Mouse (Mus musculus) liver, adult 2 months (tissue): ENCODE results near the gene Blvra. TPM values are rescaled to one million over a fixed set of nuclear protein-coding genes. Genes with fewer than 3 reads are reported as not detected.
"Not testable (repeated sequence)": the region's sequence is repeated elsewhere in the genome, so short reads cannot be mapped to it uniquely, and the experiment has no call there.

ENCODE experiments used
- DNase-seq: peaks from one replicate; pipeline ENCODE4 v3.0.0-alpha.2; 2011; ENCODE audit warnings: low read depth, low spot score; ENCODE audit errors: extremely low read depth
- H3K27ac ChIP-seq: fragments of 200-500 bp; replicated peaks from 2 replicates; pipeline ENCODE4 v1.5.1; 2012; ENCODE audit warnings: low read depth, mild to moderate bottlenecking, control low read depth, inconsistent platforms, low read length; ENCODE audit not compliant: insufficient read depth
- H3K27me3 ChIP-seq: fragments of 200-500 bp; 2 replicates; pipeline ENCODE4 v1.6.1; 2012; ENCODE audit warnings: mild to moderate bottlenecking, moderate library complexity, low read length, inconsistent platforms; ENCODE audit not compliant: control insufficient read depth, insufficient read depth
- H3K36me3 ChIP-seq: fragments of 200-500 bp; 2 replicates; pipeline ENCODE4 v1.6.1; 2012; ENCODE audit warnings: low read length, inconsistent platforms; ENCODE audit not compliant: control insufficient read depth, insufficient read depth
- H3K4me1 ChIP-seq: fragments of 200-500 bp; 2 replicates; pipeline ENCODE4 v1.6.1; 2011; ENCODE audit warnings: low read length; ENCODE audit not compliant: control insufficient read depth, insufficient read depth
- H3K4me3 ChIP-seq: fragments of 200-500 bp; 2 replicates; pipeline ENCODE4 v1.5.1; 2011; ENCODE audit warnings: low read depth, mild to moderate bottlenecking, control low read depth, low read length, moderate library complexity; ENCODE audit not compliant: insufficient read depth
- H3K79me2 ChIP-seq: fragments of 200-500 bp; 2 replicates; pipeline ENCODE4 v1.6.1; 2012; ENCODE audit warnings: inconsistent platforms, mild to moderate bottlenecking, low read length, moderate library complexity; ENCODE audit not compliant: control insufficient read depth, insufficient read depth
- H3K9ac ChIP-seq: fragments of 200-500 bp; 2 replicates; pipeline ENCODE4 v1.6.1; 2012; ENCODE audit warnings: low read depth, mild to moderate bottlenecking, control low read depth, inconsistent platforms, low read length
- CTCF ChIP-seq: fragments of 200-500 bp; IDR thresholded peaks from 2 replicates; pipeline ENCODE4 v1.5.1; 2011; ENCODE audit warnings: low read depth, low read length, control low read depth
- POLR2A ChIP-seq: fragments of 200-500 bp; IDR thresholded peaks from 2 replicates; pipeline ENCODE4 v1.6.1; 2011; ENCODE audit warnings: low read length, control low read depth; ENCODE audit not compliant: insufficient read depth; ENCODE audit errors: extremely low read depth
- WGBS: fragments of 180-500 bp; shearing (Covaris S2); methylation state at CpG from one replicate; pipeline ENCODE4 v1.1.7; 2018; 5-methylcytosine and 5-hydroxymethylcytosine counted together
- polyA plus RNA-seq: library from polyadenylated mRNA; depleted of rRNA; stranded (reverse); fragments of >200 nt; gene quantifications from 2 replicates; pipeline ENCODE4 v1.2.3, GENCODE M21; 2012
- total RNA-seq: library from RNA; depleted of rRNA; stranded (reverse); fragments of >200 nt; gene quantifications from 2 replicates; pipeline ENCODE4 v1.2.3, GENCODE M21; 2014

Blvra gene
- total and polyA plus RNA-seq, 2 experiments: 7.5 to 23.6 TPM

DNA sequence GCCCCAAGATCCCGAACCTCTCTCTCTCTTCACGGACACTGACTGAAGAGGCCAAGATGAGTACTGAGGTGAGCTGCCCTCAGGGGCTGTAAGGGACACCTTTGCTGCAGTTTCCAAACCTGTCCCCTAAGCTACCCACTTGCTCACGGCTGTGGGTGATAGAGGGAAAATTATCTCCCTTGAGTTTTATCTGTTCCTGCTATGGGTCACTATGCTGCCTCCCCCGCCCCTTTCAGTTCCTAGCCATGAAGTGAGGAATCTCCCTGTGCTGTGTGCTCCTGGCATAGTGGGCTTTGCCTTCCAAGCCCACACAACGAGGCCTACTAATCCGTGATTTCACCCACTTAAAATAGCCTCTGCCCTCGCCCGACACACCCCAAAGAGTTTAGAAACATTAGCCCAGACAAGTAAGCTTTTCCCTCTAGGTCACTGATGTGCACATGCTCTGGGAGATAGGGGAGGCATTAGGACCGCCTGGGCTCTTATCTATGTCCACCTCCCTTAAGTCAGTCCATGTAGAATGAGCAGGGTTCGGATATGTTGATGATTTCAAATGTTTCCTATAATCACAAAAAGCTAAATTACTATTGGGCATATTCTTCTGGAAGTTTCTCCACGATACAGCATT is 10.2 kb downstream of the Blvra start:
- Histone ChIP-seq H3K36me3 (no peaks in the 10 kb centered on the region), H3K27ac (peak overlapping the region; percentile 56), H3K79me2 (no peaks in the 10 kb centered on the region), H3K27me3 (no peaks in the 10 kb centered on the region), H3K9ac (no peak overlapping the region), H3K4me3 (no peak overlapping the region), H3K4me1 (no peaks in the 10 kb centered on the region)
- 87% methylated on average over 11 of the region's 11 CpGs for WGBS
- DNase-seq: no peak
- no peak for TF ChIP-seq POLR2A
- no peak for TF ChIP-seq CTCF

DNA sequence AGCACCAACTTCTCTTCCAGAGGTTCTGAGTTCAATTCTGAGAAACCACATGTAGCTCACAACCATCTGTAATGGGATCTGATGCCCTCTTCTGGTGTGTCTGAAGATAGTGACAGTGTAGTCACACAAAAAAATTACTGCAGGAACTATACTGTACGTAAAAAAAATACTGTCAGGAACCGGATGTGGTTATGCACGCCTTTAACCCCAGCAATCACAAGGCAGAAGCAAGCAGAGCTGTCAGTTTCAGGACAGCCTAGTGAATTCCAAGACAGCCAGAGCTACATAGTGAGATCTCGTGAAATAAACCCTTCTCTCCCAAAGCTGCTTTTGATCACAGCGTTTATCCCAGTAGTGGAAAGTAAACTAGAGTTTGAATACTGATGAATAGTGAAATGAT is 15.8 kb downstream of the Blvra start:
- no peak overlapping the region for H3K4me3 ChIP-seq
- H3K27ac ChIP-seq: no peak overlapping the region
- 80% methylated on average over 5 of the region's 5 CpGs for WGBS
- H3K9ac ChIP-seq: no peak overlapping the region
- no peaks in the 10 kb centered on the region for H3K79me2 ChIP-seq
- no peaks in the 10 kb centered on the region for H3K27me3 ChIP-seq
- H3K4me1 ChIP-seq: no peaks in the 10 kb centered on the region; the same call in 1 of the 2 replicates
- H3K36me3 ChIP-seq: peaks cover 15% of the 10 kb centered on the region
- TF ChIP-seq POLR2A (no peak), CTCF (no peak)
- DNase-seq: peak; percentile 39

DNA sequence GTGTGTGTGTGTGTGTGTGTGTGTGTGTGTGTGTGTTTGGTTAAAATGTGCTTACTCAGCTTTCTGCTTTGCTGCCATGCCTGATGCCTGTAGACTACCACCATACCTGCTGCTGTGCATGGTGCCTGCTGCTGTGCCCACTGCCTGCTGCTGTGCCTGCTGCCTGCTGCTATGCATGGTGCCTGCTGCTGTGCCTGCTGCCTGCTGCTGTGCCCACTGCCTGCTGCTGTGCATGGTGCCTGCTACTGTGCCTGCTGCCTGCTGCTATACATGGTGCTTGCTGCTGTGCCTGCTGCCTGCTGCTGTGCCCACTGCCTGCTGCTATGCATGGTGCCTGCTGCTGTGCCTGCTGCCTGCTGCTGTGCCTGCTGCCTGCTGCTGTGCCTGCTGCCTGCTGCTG is 19.7 kb downstream of the Blvra start:
- not testable (repeated sequence) for H3K27ac ChIP-seq, DNase-seq, H3K4me1 ChIP-seq, H3K4me3 ChIP-seq, H3K9ac ChIP-seq, H3K79me2 ChIP-seq, H3K27me3 ChIP-seq
- peaks cover 18% of the 10 kb centered on the region for H3K36me3 ChIP-seq

DNA sequence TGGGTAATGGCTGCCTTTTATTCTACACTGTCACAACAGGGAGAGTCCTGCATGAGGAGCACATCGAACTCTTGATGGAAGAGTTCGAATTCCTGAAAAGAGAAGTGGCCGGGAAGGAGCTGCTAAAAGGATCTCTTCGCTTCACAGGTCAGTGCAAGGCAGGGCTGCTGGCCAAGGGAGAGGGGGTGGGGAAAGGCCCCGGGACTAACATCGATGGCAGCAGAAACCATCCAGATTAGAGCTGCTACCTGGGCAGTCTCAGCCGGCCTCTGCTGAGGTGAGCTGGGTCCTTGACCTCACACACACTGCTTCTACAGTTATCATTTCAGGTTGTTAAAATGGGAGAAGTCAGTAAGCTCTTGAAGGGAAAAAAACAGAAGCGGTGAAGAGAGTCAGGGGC is 21.5 kb downstream of the Blvra start:
- Histone ChIP-seq H3K27me3 (no peaks in the 10 kb centered on the region), H3K79me2 (no peaks in the 10 kb centered on the region), H3K36me3 (peaks cover 18% of the 10 kb centered on the region; the same call in 1 of the 2 replicates), H3K4me1 (no peaks in the 10 kb centered on the region), H3K9ac (no peak overlapping the region), H3K27ac (no peak overlapping the region), H3K4me3 (no peak overlapping the region)
- WGBS: 73% methylated on average over 8 of the region's 8 CpGs
- no peak for DNase-seq
- TF ChIP-seq POLR2A: no peak

GRCm38 (mm10) chr2:127108986-127109385 is 38.5 kb downstream of the Blvra start:
- Histone ChIP-seq H3K27ac (no peak overlapping the region), H3K36me3 (no peaks in the 10 kb centered on the region), H3K79me2 (no peaks in the 10 kb centered on the region), H3K27me3 (no peaks in the 10 kb centered on the region), H3K4me1 (no peaks in the 10 kb centered on the region), H3K9ac (no peak overlapping the region), H3K4me3 (no peak overlapping the region)
- WGBS: 93% methylated on average over 4 of the region's 4 CpGs
- DNase-seq: no peak
- TF ChIP-seq POLR2A (no peak), CTCF (no peak)

DNA sequence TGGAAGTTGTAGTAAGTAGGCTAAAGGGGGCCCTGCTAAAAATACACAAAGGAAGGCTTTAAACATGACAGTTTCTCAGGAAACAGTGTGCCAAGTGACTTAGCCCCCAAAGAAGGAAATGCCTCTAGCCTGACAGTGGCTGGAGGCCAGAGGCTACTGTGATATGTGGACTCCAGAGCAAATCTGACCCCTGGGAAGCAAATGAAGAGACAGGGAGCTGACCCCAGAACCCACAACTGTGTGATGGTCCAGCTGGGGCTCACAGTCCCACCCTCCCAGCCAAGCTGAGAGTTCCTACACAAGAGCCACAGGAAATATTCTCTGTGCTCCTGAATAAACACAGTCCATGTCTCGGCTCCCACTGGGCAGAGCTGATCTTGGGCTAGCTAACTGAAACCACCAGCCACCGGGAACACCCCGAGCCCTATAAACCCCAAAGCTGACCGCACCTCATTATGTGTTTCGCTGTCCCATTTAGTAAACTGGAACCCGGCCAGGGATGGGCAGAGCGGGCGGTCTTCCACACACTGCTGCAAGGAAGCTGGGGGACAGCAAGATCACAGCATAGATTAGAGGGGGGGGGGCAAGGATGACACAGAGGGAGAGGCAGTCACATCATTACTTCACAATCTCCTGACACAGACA is 51.2 kb downstream of the Blvra start:
- no peaks in the 10 kb centered on the region for H3K27me3 ChIP-seq
- 0 out of 2 replicates have a peak overlapping the region, but pooled peaks have one; percentile 8 for H3K27ac ChIP-seq
- 0 out of 2 replicates have a peak overlapping the region, but pooled peaks have one; percentile 25 for H3K9ac ChIP-seq
- peak; percentile 24 for DNase-seq
- WGBS: 80% methylated on average over 8 of the region's 8 CpGs
- H3K4me1 ChIP-seq: no peaks in the 10 kb centered on the region
- H3K36me3 ChIP-seq: no peaks in the 10 kb centered on the region
- H3K79me2 ChIP-seq: no peaks in the 10 kb centered on the region
- no peak for TF ChIP-seq POLR2A
- no peak for TF ChIP-seq CTCF
- H3K4me3 ChIP-seq: no peak overlapping the region
